Mouse (Mus musculus) MEL (cell line): ENCODE data around the gene Elavl2. TPM values are rescaled to one million over a fixed set of nuclear protein-coding genes. Genes with fewer than 3 reads are reported as not detected.

Source experiments
- DNase-seq: peaks from one replicate; pipeline ENCODE4 v3.0.0; 2011; ENCODE audit warnings: low read depth, low spot score
- H3K27ac ChIP-seq: 2 replicates; pipeline ENCODE4 v1.5.1; 2012; ENCODE audit warnings: low read depth, mild to moderate bottlenecking, control low read depth, low read length, moderate library complexity; ENCODE audit not compliant: control insufficient read depth
- H3K27me3 ChIP-seq, 2 experiments: fragments of 150-350 bp in 1 of 2; sonication (generic) in 1 of 2; 2 replicates each; pipeline ENCODE4 v1.6.1; 2012; ENCODE audit warnings: low read length in 2 of 2, mild to moderate bottlenecking in 2 of 2, improper control_type of control experiment in 1 of 2, moderate library complexity in 1 of 2; ENCODE audit not compliant: insufficient read depth in 2 of 2, control insufficient read depth in 1 of 2
- H3K36me3 ChIP-seq, 2 experiments: 2 replicates each; pipeline ENCODE4 v1.6.1; 2012 to 2014; ENCODE audit warnings: low read length in 2 of 2, improper control_type of control experiment in 1 of 2, inconsistent platforms in 1 of 2, mild to moderate bottlenecking in 1 of 2; ENCODE audit not compliant: insufficient read depth in 2 of 2, control insufficient read depth in 1 of 2
- H3K4me1 ChIP-seq, 2 experiments: fragments of 150-350 bp in 1 of 2; sonication (generic) in 1 of 2; 2 replicates each; pipeline ENCODE4 v1.6.1; 2012; ENCODE audit warnings: low read length in 2 of 2, improper control_type of control experiment in 1 of 2, mild to moderate bottlenecking in 1 of 2; ENCODE audit not compliant: insufficient read depth in 2 of 2, control insufficient read depth in 1 of 2
- H3K4me3 ChIP-seq, 2 experiments: fragments of 150-350 bp in 1 of 2; sonication (generic) in 1 of 2; 2 replicates each; pipeline ENCODE4 v1.5.1; 2012; ENCODE audit warnings: low read depth in 2 of 2, low read length in 2 of 2, mild to moderate bottlenecking in 2 of 2, moderate library complexity in 2 of 2, control low read depth in 1 of 2, improper control_type of control experiment in 1 of 2; ENCODE audit not compliant: control insufficient read depth in 1 of 2, insufficient read depth in 1 of 2
- H3K79me2 ChIP-seq: 2 replicates; pipeline ENCODE4 v1.6.1; 2012; ENCODE audit warnings: mild to moderate bottlenecking, low read length, moderate library complexity; ENCODE audit not compliant: control insufficient read depth, poor library complexity, insufficient read depth
- H3K9ac ChIP-seq: 2 replicates; pipeline ENCODE4 v1.6.1; 2012; ENCODE audit warnings: low read depth, mild to moderate bottlenecking, control low read depth, low read length, moderate library complexity; ENCODE audit not compliant: control insufficient read depth, poor library complexity, severe bottlenecking
- H3K9me3 ChIP-seq: fragments of 150-350 bp; sonication (generic); replicated peaks from 2 replicates; pipeline ENCODE4 v1.6.1; 2012; ENCODE audit warnings: mild to moderate bottlenecking, low read length, improper control_type of control experiment, moderate library complexity; ENCODE audit not compliant: insufficient read depth
- CHD2 ChIP-seq: IDR thresholded peaks from 2 replicates; pipeline ENCODE4 v1.6.1; 2011; ENCODE audit warnings: low read length, improper control_type of control experiment
- E2F4 ChIP-seq: IDR thresholded peaks from 2 replicates; pipeline ENCODE4 v1.6.1; 2011; ENCODE audit warnings: low read depth, low read length, improper control_type of control experiment, borderline replicate concordance
- GATA1 ChIP-seq: IDR thresholded peaks from 2 replicates; pipeline ENCODE4 v1.6.1; 2011; ENCODE audit warnings: low read depth, low read length, improper control_type of control experiment
- JUND ChIP-seq: IDR thresholded peaks from 2 replicates; pipeline ENCODE4 v1.6.1; 2011; ENCODE audit warnings: low read depth, mild to moderate bottlenecking, improper control_type of control experiment, low read length
- KAT2A ChIP-seq: conservative IDR thresholded peaks from 2 replicates; pipeline ENCODE4 v1.6.1; 2012; ENCODE audit warnings: low read depth, low read length, improper control_type of control experiment, inconsistent platforms
- MAFK ChIP-seq: IDR thresholded peaks from 2 replicates; pipeline ENCODE4 v1.6.1; 2011; ENCODE audit warnings: low read depth, mild to moderate bottlenecking, low read length, improper control_type of control experiment, borderline replicate concordance
- MAX ChIP-seq: IDR thresholded peaks from 2 replicates; pipeline ENCODE4 v1.6.1; 2011; ENCODE audit warnings: low read length, improper control_type of control experiment
- MAZ ChIP-seq: IDR thresholded peaks from 2 replicates; pipeline ENCODE4 v1.6.1; 2012; ENCODE audit warnings: low read depth, mild to moderate bottlenecking, inconsistent platforms, low read length, improper control_type of control experiment
- MEF2A ChIP-seq: IDR thresholded peaks from 2 replicates; pipeline ENCODE4 v1.6.1; 2014; ENCODE audit warnings: low read depth, mild to moderate bottlenecking, inconsistent platforms, low read length, improper control_type of control experiment; ENCODE audit not compliant: poor library complexity, insufficient replicate concordance, severe bottlenecking; ENCODE audit errors: extremely low read depth
- MXI1 ChIP-seq: IDR thresholded peaks from 2 replicates; pipeline ENCODE4 v1.6.1; 2011; ENCODE audit warnings: mild to moderate bottlenecking, low read depth, low read length, improper control_type of control experiment
- RCOR1 ChIP-seq: IDR thresholded peaks from 2 replicates; pipeline ENCODE4 v1.6.1; 2012; ENCODE audit warnings: low read depth, mild to moderate bottlenecking, inconsistent platforms, low read length, improper control_type of control experiment
- SIN3A ChIP-seq: IDR thresholded peaks from 2 replicates; pipeline ENCODE4 v1.6.1; 2012; ENCODE audit warnings: low read length, improper control_type of control experiment, inconsistent platforms
- UBTF ChIP-seq: IDR thresholded peaks from 2 replicates; pipeline ENCODE4 v1.6.1; 2012; ENCODE audit warnings: low read depth, mild to moderate bottlenecking, inconsistent platforms, low read length, improper control_type of control experiment, moderate library complexity, borderline replicate concordance; ENCODE audit not compliant: insufficient read depth
- USF1 ChIP-seq: IDR thresholded peaks from 2 replicates; pipeline ENCODE4 v1.6.1; 2014; ENCODE audit warnings: low read depth, mild to moderate bottlenecking, inconsistent platforms, low read length, improper control_type of control experiment, moderate library complexity
- USF2 ChIP-seq, 2 experiments: IDR thresholded peaks; 2 replicates each; pipeline ENCODE4 v1.6.1; 2011 to 2012; ENCODE audit warnings: improper control_type of control experiment in 2 of 2, low read length in 2 of 2, borderline replicate concordance in 1 of 2, inconsistent platforms in 1 of 2, low read depth in 1 of 2, mild to moderate bottlenecking in 1 of 2; ENCODE audit not compliant: insufficient read depth in 1 of 2
- ZC3H11A ChIP-seq: IDR thresholded peaks from 2 replicates; pipeline ENCODE4 v1.6.1; 2012; ENCODE audit warnings: low read depth, mild to moderate bottlenecking, inconsistent platforms, low read length, improper control_type of control experiment
- ZNF384 ChIP-seq: IDR thresholded peaks from 2 replicates; pipeline ENCODE4 v1.6.1; 2012; ENCODE audit warnings: low read depth, mild to moderate bottlenecking, inconsistent platforms, low read length, improper control_type of control experiment
- polyA plus RNA-seq, 2 experiments: library from polyadenylated mRNA; stranded (reverse) in 1 of 2; unstranded in 1 of 2; fragments of >175 nt in 1 of 2; fragments of >200 nt in 1 of 2; gene quantifications; 2 replicates each; pipeline versions ENCODE4 v1.2.1 to v1.2.4; 2012; ENCODE audit warnings: low replicate concordance in 2 of 2, low read depth in 1 of 2; ENCODE audit not compliant: insufficient read length in 2 of 2, insufficient read depth in 1 of 2, missing spikeins in 1 of 2
- total RNA-seq: library from RNA; depleted of rRNA; stranded (reverse); fragments of 300-350 nt; gene quantifications from 2 replicates; pipeline ENCODE4 v1.2.3, GENCODE M21; 2012

Gene Elavl2
- total and polyA plus RNA-seq, 3 experiments = not detected

GRCm38 (mm10) chr4:91374571-91375371, 25.8 kb downstream of the Elavl2 start:
- TF ChIP-seq SIN3A (no peak), CHD2 (no peak), ZNF384 (no peak), MEF2A (no peak), KAT2A (no peak)
- DNase-seq = no peak
- H3K27me3 ChIP-seq = no peaks in the 10 kb centered on the region
- no peaks in the 10 kb centered on the region for H3K4me1 ChIP-seq
- no peak overlapping the region for H3K4me3 ChIP-seq
- H3K9me3 ChIP-seq = no peaks in the 10 kb centered on the region
- no peak overlapping the region for H3K27ac ChIP-seq
- H3K9ac ChIP-seq = no peak overlapping the region
- H3K36me3 ChIP-seq = no peaks in the 10 kb centered on the region
- no peaks in the 10 kb centered on the region for H3K79me2 ChIP-seq

- Histone ChIP-seq H3K9ac (no peak overlapping the region), H3K4me3 (no peak overlapping the region), H3K4me1 (no peaks in the 10 kb centered on the region), H3K79me2 (no peaks in the 10 kb centered on the region), H3K27me3 (no peaks in the 10 kb centered on the region), H3K36me3 (no peaks in the 10 kb centered on the region), H3K27ac (no peak overlapping the region), H3K9me3 (no peaks in the 10 kb centered on the region)
- TF ChIP-seq USF2 (IDR thresholded peaks at IDR 0.05; ENCODE audit: borderline replicate concordance in 1 of 2, insufficient read depth in 1 of 2, low read depth in 1 of 2, low read length in 2 of 2) (no peak), GATA1 (no peak), MXI1 (no peak), MAX (no peak), ZC3H11A (no peak), USF1 (no peak), MAFK (no peak), RCOR1 (no peak), E2F4 (no peak), MEF2A (no peak), JUND (no peak), MAZ (no peak), CHD2 (no peak), ZNF384 (no peak), UBTF (no peak)
- DNase-seq = no peak
These were observed 27.7 kb downstream of the Elavl2 start for GRCm38 (mm10) chr4:91372844-91373243.
